Mouse (Mus musculus) left cerebral cortex, postnatal 4 days (tissue): ENCODE data around the gene Chsy1. TPM values are rescaled to one million over a fixed set of nuclear protein-coding genes. Genes with fewer than 3 reads are reported as not detected.

Experiments
- DNase-seq: peaks from one replicate; pipeline ENCODE4 v3.0.0-alpha.2; 2022
- intact Hi-C: fragments of 180-260 bp; cut with DNase I; formaldehyde crosslinking; loops from one replicate; pipeline ENCODE4 v1.15.1; 2025
- total RNA-seq, 2 experiments: library from RNA; stranded (reverse); gene quantifications; 2 replicates each; pipeline ENCODE4 v1.2.3; 2021

The Chsy1 gene
- total RNA-seq, 2 experiments from 2014 or later = 32.3 to 35.3 TPM

- no peak for DNase-seq
- intact Hi-C loops = no loop called here
Measured at GRCm38 (mm10) chr7:66136187-66136586, 26.9 kb downstream of the Chsy1 start.

DNA sequence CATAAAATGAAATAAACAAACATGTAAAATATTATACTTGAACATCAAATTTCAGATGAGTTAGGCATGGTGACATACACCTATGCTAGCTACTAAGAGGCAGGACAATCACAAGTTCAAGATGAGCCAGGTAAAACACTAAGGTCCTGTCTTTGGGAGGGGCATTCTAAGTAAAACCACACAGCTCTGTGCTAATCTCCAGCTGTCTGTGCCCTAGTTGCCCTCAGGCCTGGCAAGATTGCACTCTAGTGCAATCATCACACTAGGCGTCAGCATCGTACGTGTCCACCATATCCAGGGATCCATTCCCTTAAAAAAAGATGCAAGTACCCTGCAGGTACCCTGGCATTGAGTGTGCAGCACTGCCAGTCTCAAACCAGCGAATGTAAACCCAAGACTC lies 28.0 kb downstream of the Chsy1 start:
- no peak for DNase-seq
- intact Hi-C loops = no loop called here

DNA sequence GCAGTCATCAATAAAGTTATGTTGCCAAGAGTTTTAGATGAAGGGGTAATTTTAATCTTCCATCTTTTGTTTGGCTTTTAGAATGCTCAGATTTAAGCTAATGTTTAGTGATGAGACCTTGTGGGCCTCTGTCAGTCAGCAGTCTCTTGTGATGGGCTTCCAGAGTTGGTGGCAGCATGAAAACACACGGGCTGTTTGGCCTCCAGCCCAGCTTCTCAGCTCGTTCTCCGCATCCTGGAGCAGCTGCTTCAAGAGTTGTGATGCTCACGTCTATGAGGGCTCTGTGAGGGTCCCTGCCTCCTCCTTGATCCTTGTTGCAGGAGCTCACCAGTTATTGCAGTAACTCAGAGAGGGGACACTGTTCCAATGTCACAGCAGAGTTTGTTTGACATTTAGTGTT lies 29.0 kb downstream of the Chsy1 start:
- DNase-seq = peak; percentile 41
- intact Hi-C loops = no loop called here

- DNase-seq = no peak
- intact Hi-C loops = no loop called here
Measured at GRCm38 (mm10) chr7:66138878-66139277, 29.6 kb downstream of the Chsy1 start.

DNA sequence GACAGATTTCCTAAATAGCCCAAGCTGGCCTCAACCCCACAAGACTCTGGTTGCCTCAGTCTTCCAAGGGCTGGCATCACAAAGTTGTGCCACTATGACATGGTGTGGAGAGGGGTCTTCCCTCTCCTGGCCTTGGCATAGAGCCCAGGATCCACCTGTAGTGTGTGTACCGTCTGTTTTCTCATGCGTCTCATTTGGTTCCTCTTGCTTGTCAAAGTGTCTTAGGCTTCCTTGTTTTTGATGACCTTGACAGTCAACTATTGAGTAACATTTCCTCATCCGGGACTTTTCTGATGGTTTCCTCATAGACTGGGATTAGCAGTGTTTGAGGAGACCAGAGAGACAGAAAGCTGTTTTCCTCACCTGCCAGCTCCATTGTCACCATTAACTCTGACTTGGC lies 30.8 kb downstream of the Chsy1 start:
- intact Hi-C loops = no loop called here
- DNase-seq = no peak

GRCm38 (mm10) chr7:66140923-66141570 lies 31.7 kb downstream of the Chsy1 start:
- intact Hi-C loops = no loop called here
- no peak for DNase-seq

GRCm38 (mm10) chr7:66142514-66142913 lies 33.2 kb downstream of the Chsy1 start:
- DNase-seq = no peak
- intact Hi-C loops = no loop called here

GRCm38 (mm10) chr7:66144543-66144942 lies 35.2 kb downstream of the Chsy1 start:
- intact Hi-C loops = no loop called here
- DNase-seq = no peak

GRCm38 (mm10) chr7:66147156-66147555 lies 37.8 kb downstream of the Chsy1 start:
- intact Hi-C loops = no loop called here

DNA sequence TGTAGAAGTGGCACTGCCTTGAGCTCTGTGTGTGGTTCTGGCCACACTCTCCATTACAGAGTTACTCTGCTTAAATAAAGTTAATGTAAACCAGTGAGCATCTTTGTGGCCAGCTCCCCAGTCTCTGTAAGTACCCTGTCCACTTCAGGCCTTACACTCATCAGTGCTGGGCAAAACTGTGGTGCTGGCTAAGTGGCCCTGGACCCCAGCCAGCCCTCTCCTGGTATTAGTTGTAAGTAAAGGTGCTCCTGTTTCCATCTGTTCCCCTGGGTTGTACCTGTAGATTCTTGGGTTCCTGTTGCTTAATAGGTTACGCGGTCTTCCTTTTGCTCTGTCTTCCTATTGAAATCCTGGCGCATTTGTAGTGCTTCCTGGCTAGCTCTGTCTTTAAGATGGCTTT lies 38.5 kb downstream of the Chsy1 start:
- no peak for DNase-seq
- intact Hi-C loops = no loop called here

More at GRCm38 (mm10) chr7:66147156-66147555, 37.8 kb downstream of the Chsy1 start:
- DNase-seq = no peak

DNA sequence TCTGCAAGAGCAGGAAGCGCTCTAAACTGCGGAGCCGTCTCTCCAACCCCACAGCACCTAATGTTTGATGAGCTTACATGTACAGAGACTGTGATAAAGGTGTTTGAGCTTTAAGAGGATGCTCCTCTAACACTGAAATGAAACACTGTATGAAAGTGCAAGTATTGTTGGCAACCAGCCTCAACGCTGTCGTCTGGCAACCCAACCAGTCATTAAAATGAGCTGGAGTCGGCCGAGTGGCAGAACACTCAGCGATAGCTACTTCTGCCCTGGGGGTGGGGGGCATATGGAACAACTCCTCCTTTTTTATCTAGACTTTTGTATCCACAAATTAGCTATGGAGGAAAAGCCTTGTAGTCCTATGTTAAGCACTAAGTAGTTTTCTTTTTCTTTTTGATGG lies 40.2 kb downstream of the Chsy1 start:
- intact Hi-C loops = no loop called here
- peak; percentile 36 for DNase-seq

DNA sequence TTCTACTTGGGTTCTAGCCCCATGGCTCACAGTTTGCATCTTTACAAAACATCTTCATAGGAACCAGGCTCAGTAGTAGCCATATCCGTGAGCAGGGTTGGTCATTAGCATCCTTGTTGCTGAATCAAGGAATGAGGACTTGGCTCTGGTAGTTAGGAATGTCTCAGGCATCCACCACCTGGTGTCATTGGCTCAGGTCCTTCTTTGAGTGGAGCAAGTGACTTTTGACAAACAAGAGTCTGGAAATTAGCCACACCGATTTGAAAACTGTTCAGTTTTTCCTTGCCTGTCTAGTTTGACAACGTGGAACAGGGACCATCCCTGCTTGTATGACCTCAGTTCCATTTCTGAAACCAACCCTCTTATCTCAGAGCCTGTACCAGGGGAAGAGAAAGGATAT lies 41.1 kb downstream of the Chsy1 start:
- no peak for DNase-seq
- intact Hi-C loops = no loop called here

- intact Hi-C loops = no loop called here
- DNase-seq = no peak
Measured at GRCm38 (mm10) chr7:66157413-66157812, 48.1 kb downstream of the Chsy1 start.

GRCm38 (mm10) chr7:66157861-66158415 lies 48.6 kb downstream of the Chsy1 start:
- intact Hi-C loops = no loop called here

DNA sequence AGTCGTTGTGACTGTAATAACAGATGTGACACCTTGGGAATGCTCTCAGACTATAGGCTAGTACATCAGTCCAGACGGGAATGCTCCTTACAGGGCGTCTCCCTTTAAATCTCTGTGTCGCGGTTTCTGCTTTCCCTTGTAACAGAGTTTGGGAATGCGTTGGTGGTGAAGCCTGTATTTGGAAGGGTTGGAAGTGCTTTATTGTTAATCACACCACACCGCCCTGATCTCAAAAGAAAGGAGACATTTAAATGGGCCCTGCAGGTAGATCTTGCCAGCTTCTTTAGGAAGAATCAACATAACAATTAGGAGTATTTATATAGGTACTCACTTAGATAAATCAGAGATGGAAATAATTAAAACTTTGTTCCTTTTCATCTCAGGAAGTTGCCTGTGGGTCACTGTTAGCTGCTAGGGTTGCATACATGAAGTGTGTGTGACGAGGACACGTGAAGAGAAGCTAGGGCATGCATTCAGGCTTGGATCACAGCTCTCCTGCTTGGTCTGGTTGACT lies 49.4 kb downstream of the Chsy1 start:
- DNase-seq = no peak
- intact Hi-C loops = no loop called here

More at GRCm38 (mm10) chr7:66157861-66158415, 48.6 kb downstream of the Chsy1 start:
- DNase-seq = no peak

- DNase-seq = no peak
- intact Hi-C loops = no loop called here
Measured at GRCm38 (mm10) chr7:66159961-66160360, 50.6 kb downstream of the Chsy1 start.

- DNase-seq = no peak
- intact Hi-C loops = no loop called here
Measured at GRCm38 (mm10) chr7:66161836-66162235, 52.5 kb downstream of the Chsy1 start.

DNA sequence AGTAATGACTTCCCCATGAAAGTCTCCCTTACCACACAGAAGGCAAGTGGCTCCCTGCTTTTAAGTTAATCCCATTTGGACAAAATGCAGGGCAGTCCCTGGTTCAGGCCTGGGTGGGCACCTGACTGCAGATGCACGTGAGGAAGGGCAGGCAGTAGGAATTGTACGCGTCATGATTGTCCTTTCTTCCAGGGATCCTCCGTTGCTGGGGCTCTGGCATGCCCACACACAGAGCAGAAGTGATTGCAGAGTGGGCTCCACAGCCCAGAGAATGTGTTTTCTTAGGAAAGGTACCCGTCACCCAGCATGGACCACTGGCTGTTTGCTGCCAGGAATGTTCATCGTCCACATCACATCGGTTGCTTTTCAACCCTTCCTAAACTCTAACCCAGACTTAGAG lies 53.2 kb downstream of the Chsy1 start:
- no peak for DNase-seq
- intact Hi-C loops = no loop called here

DNA sequence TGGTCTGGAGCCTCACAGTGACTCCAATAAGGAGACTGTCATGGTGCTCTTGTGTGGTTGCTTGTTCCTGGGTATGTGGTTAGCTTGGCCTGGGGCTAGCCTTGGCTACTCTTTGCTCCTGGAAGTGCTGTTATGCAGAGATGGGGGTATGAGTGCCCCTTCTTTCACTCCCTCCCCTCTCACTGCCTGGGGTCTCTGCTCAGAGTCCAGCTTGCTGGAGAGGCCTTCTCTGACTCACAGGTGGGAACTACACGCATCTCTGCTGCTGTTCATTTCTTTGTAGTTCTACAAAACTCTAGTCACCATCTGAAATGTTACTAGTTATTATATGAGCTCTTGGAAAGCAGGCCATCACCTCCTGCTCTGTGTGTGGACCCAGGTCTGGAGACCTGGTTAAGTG lies 53.7 kb downstream of the Chsy1 start:
- intact Hi-C loops = no loop called here
- DNase-seq = no peak

GRCm38 (mm10) chr7:66164427-66165031 lies 55.2 kb downstream of the Chsy1 start:
- intact Hi-C loops = no loop called here
- DNase-seq = no peak

GRCm38 (mm10) chr7:66165036-66165798 lies 55.9 kb downstream of the Chsy1 start:
- DNase-seq = no peak
- intact Hi-C loops = no loop called here
